Mouse (Mus musculus): ENCODE measurements around the gene 2310033P09Rik.

Gene 2310033P09Rik

DNA sequence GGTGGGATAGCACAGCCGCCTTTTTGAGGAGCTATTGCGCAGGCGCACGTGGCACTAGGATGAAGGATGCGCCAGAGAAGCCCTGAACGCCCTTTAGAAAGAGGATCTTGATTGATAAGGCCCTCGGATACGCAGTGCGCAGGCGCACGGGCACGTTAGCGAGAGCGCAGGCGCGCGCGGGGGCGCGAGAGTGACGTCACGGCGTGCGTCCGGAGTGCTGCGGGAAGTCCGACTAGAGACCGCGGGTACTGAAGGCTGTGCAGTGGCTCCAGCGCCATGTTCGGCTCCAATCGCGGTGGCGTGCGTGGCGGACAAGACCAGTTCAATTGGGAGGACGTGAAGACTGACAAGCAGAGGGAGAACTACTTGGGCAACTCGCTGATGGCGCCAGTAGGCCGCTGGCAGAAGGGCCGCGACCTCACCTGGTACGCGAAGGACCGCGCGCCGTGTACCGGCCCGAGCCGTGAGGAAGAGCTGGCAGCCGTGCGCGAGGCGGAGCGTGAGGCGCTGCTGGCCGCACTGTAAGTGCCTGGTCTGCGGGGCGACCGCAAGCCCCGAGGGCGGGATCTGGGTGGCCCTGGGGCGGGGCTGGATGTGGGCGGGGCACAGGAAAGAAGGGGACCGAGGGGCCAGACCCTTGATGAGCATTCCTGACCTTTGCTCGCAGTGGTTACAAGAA lies at the start of gene 2310033P09Rik:
TSS of gene 2310033P09Rik (plus strand) at position 169 of the 679 bp plus-strand sequence.
- DNase-seq (ENCODE audit: low spot score) = peak; percentile 99

DNA sequence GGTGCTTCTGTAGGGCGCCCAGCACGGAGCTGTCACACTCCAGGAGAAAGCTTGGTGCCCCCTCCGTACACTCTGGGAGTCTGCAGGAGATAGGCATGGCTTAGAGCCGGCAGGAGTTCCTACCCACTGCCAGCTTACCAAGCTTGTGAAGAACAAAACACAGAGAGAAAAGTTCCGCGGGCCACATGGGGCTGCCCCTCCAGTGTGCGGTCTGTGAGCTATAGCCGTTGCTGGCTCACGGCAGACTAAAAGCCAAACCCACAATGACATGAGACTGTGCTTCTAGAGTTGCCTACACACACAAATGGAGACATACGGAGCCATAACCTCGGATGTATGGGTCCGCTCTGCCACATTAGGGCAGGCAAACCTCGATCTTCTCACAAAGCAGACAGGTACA lies 49.0 kb upstream of the 2310033P09Rik start:
- DNase-seq (ENCODE audit: low spot score) = no peak

DNA sequence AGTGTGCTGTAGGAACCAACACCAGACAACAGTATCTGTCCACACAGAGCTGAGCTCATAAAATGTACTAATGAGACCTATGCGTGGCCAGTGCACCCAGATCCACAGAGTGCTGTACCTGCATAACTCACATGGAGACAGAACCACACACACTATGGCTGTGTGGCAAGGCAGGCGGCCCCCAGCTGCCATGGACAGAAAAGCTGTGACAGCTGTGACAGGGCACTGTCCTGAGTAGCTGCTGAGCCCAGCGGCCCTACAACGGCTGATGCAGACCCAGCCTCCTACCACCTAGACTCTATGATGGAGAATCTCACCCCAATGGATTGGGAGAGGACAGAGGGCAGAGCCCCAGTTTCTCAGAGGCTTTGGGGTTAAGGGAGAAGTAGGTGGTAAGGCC lies 48.6 kb upstream of the 2310033P09Rik start:
- no peak for DNase-seq (ENCODE audit: low spot score)

- no peak for DNase-seq (ENCODE audit: low spot score)
Observed at GRCm38 (mm10) chr11:59161398-59161797, 46.7 kb upstream of the 2310033P09Rik start.

GRCm38 (mm10) chr11:59162443-59163254 lies 45.5 kb upstream of the 2310033P09Rik start:
- DNase-seq (ENCODE audit: low spot score) = no peak

DNA sequence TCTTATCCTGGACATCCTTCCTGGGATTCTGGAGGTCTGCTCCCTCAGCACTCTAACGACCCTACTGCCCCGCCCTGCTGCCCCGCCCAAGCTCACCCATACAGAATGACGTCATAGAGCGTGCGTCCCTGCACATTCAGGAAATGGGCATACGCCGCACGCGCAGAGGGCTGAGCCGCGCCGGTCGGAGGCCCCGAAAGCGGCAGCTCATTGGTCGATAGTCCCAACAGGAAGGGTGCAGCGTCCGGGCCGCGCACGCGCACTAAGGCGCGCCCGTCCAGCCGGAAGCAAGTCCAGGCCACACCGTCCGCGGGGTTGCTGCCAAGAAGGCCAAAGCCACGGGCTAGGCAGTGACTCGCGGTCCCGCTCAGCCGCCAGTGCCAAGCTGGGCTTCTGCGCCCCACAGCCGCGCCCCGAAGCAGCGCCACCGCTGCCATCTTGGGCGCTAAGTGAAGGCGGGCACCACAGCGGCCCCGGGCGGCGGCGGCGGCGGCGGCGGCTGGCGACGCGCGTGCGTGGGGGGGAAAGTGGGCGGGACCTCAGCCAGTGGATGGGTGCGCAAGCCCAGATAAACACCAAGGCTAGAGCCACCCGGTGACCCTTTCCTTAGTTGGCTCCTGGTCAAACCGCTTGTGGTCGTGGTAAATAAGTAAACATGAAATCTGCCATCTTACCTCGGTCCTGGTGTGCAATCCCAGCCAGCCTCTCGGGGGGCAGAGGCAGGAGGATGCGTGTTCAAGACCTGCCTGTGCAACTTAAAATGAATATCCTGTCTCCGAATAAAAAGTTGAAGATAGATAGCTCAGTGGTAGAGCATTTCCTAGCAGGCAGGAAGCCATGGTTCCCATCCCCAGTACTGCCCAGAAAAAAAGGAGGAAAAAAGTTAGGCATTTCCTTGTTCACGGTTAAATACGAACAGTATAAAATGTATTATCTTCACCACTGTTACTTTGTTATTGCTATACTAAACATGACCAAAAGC lies 44.6 kb upstream of the 2310033P09Rik start, which contains the start of gene Iba57:
TSS of gene Iba57 (minus strand) at position 485 of the 982 bp plus-strand sequence.
- peak; percentile 99 for DNase-seq (ENCODE audit: low spot score)

GRCm38 (mm10) chr11:59164384-59164783 lies 43.7 kb upstream of the 2310033P09Rik start:
- DNase-seq (ENCODE audit: low spot score) = no peak

DNA sequence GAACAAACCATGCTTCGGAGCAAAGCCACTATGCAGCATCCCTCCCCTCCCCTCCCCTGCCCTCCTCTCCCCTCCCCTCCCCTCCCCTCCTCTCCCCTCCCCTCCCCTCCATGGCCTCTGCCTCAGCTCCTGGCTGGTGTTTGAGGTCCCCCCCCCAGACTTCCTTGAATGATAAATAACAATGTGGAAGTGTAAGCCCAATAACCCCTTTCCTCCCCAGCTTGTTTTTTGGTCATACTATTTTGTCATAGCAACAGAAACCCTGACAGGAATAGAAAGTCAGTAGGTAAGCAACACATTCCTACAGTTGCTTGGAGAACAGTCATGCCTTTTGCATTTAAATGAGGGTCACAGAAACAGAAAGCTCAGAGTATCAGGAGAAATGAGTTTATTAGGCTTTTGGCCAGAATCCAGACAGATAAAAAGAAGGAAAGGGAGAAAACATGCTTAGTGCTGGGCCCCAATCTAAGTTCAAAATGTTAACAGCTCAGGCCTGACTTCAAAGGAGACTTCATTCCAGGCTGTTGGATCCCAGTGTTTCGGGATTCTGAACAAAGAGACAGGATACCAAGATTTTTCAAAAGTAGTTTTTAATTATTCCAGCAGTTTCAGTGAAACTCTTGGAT lies 42.4 kb upstream of the 2310033P09Rik start:
- no peak for DNase-seq (ENCODE audit: low spot score)

DNA sequence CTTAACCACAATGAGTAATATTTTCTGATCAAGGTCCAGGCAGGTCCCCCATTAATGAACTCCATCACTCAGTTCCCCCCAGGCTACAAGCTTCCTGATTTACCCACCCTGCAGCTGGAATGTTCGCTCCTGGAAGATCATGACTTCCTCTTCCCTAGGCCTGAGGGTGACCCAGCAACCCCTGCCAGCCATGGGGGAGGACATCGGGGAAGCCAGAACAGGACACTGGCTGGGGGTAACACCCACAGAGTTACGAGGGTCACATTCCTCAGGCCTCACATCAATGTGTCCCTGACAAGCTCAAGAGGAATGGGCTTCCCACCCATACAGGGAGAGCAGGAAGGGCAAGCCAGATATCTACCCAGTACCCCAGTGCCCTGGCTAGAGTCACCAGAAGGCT lies 38.3 kb upstream of the 2310033P09Rik start:
- no peak for DNase-seq (ENCODE audit: low spot score)

DNA sequence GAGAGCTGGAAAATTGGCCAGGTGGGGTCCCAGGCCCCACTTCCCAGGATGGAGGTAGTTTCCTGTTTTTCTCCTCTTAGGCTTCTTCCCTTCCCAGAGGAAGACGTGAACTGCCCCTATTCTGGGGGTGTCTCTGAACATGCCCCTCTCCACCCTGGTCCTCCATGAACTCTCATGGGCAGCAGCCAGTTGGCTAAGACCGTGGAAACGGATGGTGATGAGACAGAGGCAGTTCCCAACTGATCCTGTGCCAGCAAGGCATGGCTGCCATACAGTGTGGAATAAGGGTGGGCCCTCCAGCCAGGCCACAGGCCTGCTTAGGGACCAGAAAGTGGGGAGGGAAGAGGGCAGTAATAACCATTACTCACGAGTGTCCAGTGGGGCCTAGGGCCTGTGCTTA lies 37.6 kb upstream of the 2310033P09Rik start:
- no peak for DNase-seq (ENCODE audit: low spot score)

DNA sequence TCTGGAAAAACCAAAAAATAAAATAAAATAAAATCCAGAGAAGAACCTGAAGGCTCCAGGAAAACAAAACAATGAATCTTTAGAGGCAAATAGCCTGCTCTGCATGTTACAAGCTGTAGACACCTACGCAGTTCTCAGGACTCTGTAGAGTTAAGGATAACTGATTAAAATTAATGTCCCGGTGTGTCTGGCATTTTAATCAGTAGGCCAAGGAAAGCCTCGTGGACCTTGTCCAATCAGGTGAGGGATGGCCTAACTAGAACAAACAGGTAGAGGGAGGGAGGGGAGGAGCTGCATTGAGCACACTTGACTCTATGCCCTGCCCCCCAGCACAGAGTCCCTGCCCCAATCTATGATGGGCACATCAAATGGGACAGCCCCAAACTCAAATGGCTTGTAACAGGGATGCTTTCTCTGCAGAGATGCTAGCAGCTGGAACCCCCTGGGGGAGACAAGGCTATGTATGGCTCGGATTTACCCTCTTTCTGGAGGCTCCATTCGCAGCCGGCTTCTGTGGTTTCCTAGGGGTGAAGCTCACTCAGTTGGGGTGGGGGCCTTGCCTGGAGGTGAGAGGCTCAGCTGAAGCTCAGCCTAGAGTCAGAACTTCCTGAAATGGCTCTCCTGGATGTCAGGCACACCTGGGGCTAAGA lies 33.8 kb upstream of the 2310033P09Rik start:
- no peak for DNase-seq (ENCODE audit: low spot score)

DNA sequence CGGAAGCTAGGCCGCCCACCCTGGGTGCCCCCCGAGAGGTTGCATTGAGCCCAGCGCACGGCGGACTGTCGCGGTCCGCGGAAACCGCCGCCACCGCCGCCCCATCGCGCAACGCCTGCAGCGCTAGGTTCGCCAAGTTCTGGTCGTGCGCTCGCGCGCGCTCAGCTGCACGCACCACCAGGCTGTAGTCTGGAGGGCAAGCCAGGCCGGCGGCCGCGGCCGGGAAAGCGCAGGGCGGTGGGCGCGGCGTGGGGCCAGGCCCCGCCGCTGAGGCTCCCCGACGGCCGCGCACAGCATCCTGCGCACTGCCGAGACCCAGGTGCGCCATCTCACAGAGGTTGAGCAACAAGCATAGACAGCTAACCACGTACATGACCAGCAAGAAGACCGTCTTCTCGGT lies 31.6 kb upstream of the 2310033P09Rik start:
- DNase-seq (ENCODE audit: low spot score) = no peak

GRCm38 (mm10) chr11:59176921-59177320 lies 31.2 kb upstream of the 2310033P09Rik start:
- no peak for DNase-seq (ENCODE audit: low spot score)

DNA sequence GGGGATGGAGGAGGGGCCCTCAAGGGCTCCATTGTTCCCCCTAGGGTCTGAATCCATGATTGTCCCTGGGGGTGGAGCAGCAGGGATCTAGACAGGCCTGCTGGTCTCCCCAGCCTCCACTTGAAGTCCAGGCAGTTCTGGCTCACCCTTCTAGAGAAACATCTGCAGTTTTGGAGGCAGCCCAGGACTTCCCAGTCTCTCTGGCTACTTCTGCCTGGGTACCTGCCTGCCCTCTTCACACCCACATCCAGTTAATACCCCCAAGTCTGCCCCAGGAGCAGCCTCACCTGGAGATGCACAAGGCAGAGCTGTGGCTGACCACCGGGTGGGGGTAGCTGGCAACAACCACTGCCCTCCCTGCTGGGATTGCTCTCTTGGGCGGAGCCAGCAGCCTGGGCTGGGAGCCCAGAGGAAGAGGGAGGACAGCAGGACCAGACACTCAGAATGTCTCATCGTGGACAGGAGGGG lies 25.2 kb upstream of the 2310033P09Rik start, which contains the start of gene Gjc2:
TSS of gene Gjc2 (minus strand) at position 350 of the 468 bp plus-strand sequence.
- no peak for DNase-seq (ENCODE audit: low spot score)

GRCm38 (mm10) chr11:59183821-59184220 lies 24.3 kb upstream of the 2310033P09Rik start:
- peak; percentile 67 for DNase-seq (ENCODE audit: low spot score)

- DNase-seq (ENCODE audit: low spot score) = no peak
Observed at GRCm38 (mm10) chr11:59185490-59185889, 22.6 kb upstream of the 2310033P09Rik start.

DNA sequence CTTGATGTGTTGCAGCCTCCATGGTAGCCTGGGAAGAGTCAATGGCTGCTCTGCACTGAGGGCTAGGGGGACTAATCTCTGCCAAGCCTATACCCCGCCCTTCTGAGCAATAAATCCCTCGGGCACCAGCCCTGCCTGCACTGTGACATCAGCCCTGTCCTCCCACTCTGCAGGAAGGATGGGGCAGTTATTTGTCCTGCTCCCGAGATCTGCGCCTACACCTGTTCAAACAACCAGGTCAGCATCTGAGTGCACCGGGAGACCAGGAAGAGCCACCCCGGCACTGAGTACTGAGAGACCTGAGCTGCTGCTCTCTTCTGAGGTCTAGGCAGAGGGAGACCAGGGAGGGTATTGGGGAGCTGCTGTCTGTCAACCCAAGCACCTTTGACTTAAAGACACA lies 20.4 kb upstream of the 2310033P09Rik start:
- DNase-seq (ENCODE audit: low spot score) = no peak

GRCm38 (mm10) chr11:59191231-59192058 lies 16.7 kb upstream of the 2310033P09Rik start:
- DNase-seq (ENCODE audit: low spot score) = peak; percentile 95

- DNase-seq (ENCODE audit: low spot score) = no peak
Observed at GRCm38 (mm10) chr11:59192059-59192386, 16.1 kb upstream of the 2310033P09Rik start, which contains the start of gene Guk1. Gene Guk1, minus strand, starts transcription at chr11:59192212.

GRCm38 (mm10) chr11:59196230-59196629 lies 11.9 kb upstream of the 2310033P09Rik start:
- no peak for DNase-seq (ENCODE audit: low spot score)

All from embryo, embryonic 10 days (tissue).